Mouse (Mus musculus) limb, embryonic 14.5 days (tissue): Measurements from ENCODE around the gene Ccdc146. TPM values are rescaled to one million over a fixed set of nuclear protein-coding genes. Genes with fewer than 3 reads are reported as not detected.

ENCODE experiments used
- ATAC-seq: fragments of 200-750 bp; cut with Nextera tagmentation; 2 replicates; pipeline ENCODE4 v1.8.0; 2017; ENCODE audit warnings: low read depth, moderate number of reproducible peaks, moderate TSS enrichment; ENCODE audit not compliant: low FRiP score
- DNase-seq: peaks from one replicate; pipeline ENCODE4 v3.0.0-alpha.2; 2015; ENCODE audit warnings: low spot score
- H3K27ac ChIP-seq: fragments of 300-500 bp; sonication (generic); replicated peaks from 2 replicates; pipeline ENCODE4 v1.5.1; 2014; ENCODE audit warnings: low read depth, mild to moderate bottlenecking, low read length, moderate library complexity, mixed read lengths
- H3K27me3 ChIP-seq: fragments of 300-500 bp; sonication (generic); 2 replicates; pipeline ENCODE4 v1.6.1; 2014; ENCODE audit warnings: low read length, mixed read lengths; ENCODE audit not compliant: control insufficient read depth, insufficient read depth
- H3K36me3 ChIP-seq: fragments of 300-500 bp; sonication (generic); 2 replicates; pipeline ENCODE4 v1.6.1; 2014; ENCODE audit warnings: mild to moderate bottlenecking, low read length, moderate library complexity, mixed read lengths; ENCODE audit not compliant: control insufficient read depth, insufficient read depth
- H3K4me1 ChIP-seq: fragments of 300-500 bp; sonication (generic); 2 replicates; pipeline ENCODE4 v1.6.1; 2014; ENCODE audit warnings: antibody characterized with exemption, low read length, mixed read lengths; ENCODE audit not compliant: control insufficient read depth, insufficient read depth
- H3K4me2 ChIP-seq: fragments of 300-500 bp; sonication (generic); replicated peaks from 2 replicates; pipeline ENCODE4 v1.6.1; 2014; ENCODE audit warnings: low read depth, mild to moderate bottlenecking, low read length, moderate library complexity; ENCODE audit not compliant: severe bottlenecking
- H3K4me3 ChIP-seq: fragments of 300-500 bp; sonication (generic); replicated peaks from 2 replicates; pipeline ENCODE4 v1.5.1; 2014; ENCODE audit warnings: low read length
- H3K9ac ChIP-seq: fragments of 300-500 bp; sonication (generic); 2 replicates; pipeline ENCODE4 v1.6.1; 2014; ENCODE audit warnings: mild to moderate bottlenecking, low read depth, low read length, moderate library complexity; ENCODE audit not compliant: severe bottlenecking
- H3K9me3 ChIP-seq: fragments of 300-500 bp; sonication (generic); 2 replicates; pipeline ENCODE4 v1.6.1; 2016; ENCODE audit warnings: low read length; ENCODE audit not compliant: control insufficient read depth
- POLR2A ChIP-seq: fragments of 200-500 bp; IDR thresholded peaks from 2 replicates; pipeline ENCODE4 v1.8.0; 2012; ENCODE audit warnings: inconsistent platforms, mild to moderate bottlenecking, moderate library complexity, borderline replicate concordance; ENCODE audit not compliant: insufficient read depth, insufficient read length; ENCODE audit errors: extremely low read depth
- WGBS: fragments of 180-500 bp; shearing (Covaris S2); extraction: QIAGEN DNeasy Blood & Tissue Kit; methylation state at CpG from one replicate; pipeline ENCODE4 v1.1.7; 2014; 5-methylcytosine and 5-hydroxymethylcytosine counted together
- polyA plus RNA-seq, 2 experiments: library from polyadenylated mRNA; depleted of rRNA in 1 of 2; stranded (reverse) in 1 of 2; unstranded in 1 of 2; fragments of >200 nt; fragmentation: Nextera tagmentation in 1 of 2; extraction: Ambion mirVana in 1 of 2; gene quantifications; 2 replicates each; pipeline versions ENCODE4 v1.2.1 to v1.2.3; 2012 to 2014

The Ccdc146 gene
- polyA plus RNA-seq, 2 experiments, result 0.09 to 0.18 TPM

GRCm38 (mm10) chr5:21372493-21373179 lies 51.8 kb downstream of the Ccdc146 start, which contains the start of gene Fgl2:
TSS of gene Fgl2 (plus strand) at chr5:21372642.
- H3K27ac ChIP-seq, result no peak within 1 kb of the TSS
- H3K9me3 ChIP-seq, result no peaks in the 10 kb centered on the region
- H3K36me3 ChIP-seq, result no peaks in the 10 kb centered on the region
- 5% methylated on average over 31 of the region's 31 CpGs for WGBS
- DNase-seq (peak; percentile 56), ATAC-seq (no peak)
- H3K4me3 ChIP-seq, result peak within 1 kb of the TSS; percentile 31
- H3K27me3 ChIP-seq, result peaks cover 3% of the 10 kb centered on the region; the same call in 1 of the 2 replicates
- no peak for TF ChIP-seq POLR2A
- peak within 1 kb of the TSS; percentile 36; the same call in 1 of the 2 replicates for H3K9ac ChIP-seq
- H3K4me1 ChIP-seq, result no peaks in the 10 kb centered on the region
- peak within 1 kb of the TSS; percentile 68 for H3K4me2 ChIP-seq

- no peak overlapping the region for H3K27ac ChIP-seq
- no peaks in the 10 kb centered on the region for H3K4me1 ChIP-seq
- no peaks in the 10 kb centered on the region for H3K9me3 ChIP-seq
- H3K27me3 ChIP-seq, result peaks cover 3% of the 10 kb centered on the region; the same call in 1 of the 2 replicates
- peak overlapping the region; percentile 68 for H3K4me2 ChIP-seq
- no peak overlapping the region; the same call in 1 of the 2 replicates for H3K4me3 ChIP-seq
- H3K9ac ChIP-seq, result no peak overlapping the region
- TF ChIP-seq POLR2A, result no peak
- H3K36me3 ChIP-seq, result no peaks in the 10 kb centered on the region
- 54% methylated on average over 5 of the region's 5 CpGs for WGBS
- no peak for ATAC-seq
- DNase-seq, result no peak
These were observed 52.6 kb downstream of the Ccdc146 start for GRCm38 (mm10) chr5:21371920-21372319.

- no peak for TF ChIP-seq POLR2A
- H3K27ac ChIP-seq, result no peak overlapping the region
- H3K4me1 ChIP-seq, result no peaks in the 10 kb centered on the region
- H3K4me2 ChIP-seq, result no peak overlapping the region
- 87% methylated on average over 5 of the region's 5 CpGs for WGBS
- DNase-seq, result no peak
- no peak overlapping the region for H3K4me3 ChIP-seq
- no peaks in the 10 kb centered on the region for H3K36me3 ChIP-seq
- no peaks in the 10 kb centered on the region for H3K9me3 ChIP-seq
- peaks cover 3% of the 10 kb centered on the region; the same call in 1 of the 2 replicates for H3K27me3 ChIP-seq
- H3K9ac ChIP-seq, result no peak overlapping the region
- no peak for ATAC-seq
These were observed 54.1 kb downstream of the Ccdc146 start for GRCm38 (mm10) chr5:21370218-21370947.

GRCm38 (mm10) chr5:21367514-21367913 lies 57.0 kb downstream of the Ccdc146 start:
- DNase-seq (no peak), ATAC-seq (no peak)
- no peak overlapping the region for H3K9ac ChIP-seq
- H3K9me3 ChIP-seq, result no peaks in the 10 kb centered on the region
- no peaks in the 10 kb centered on the region for H3K4me1 ChIP-seq
- H3K27me3 ChIP-seq, result peaks cover 3% of the 10 kb centered on the region; the same call in 1 of the 2 replicates
- H3K4me3 ChIP-seq, result no peak overlapping the region
- no peak for TF ChIP-seq POLR2A
- no peaks in the 10 kb centered on the region for H3K36me3 ChIP-seq
- no peak overlapping the region for H3K27ac ChIP-seq
- H3K4me2 ChIP-seq, result no peak overlapping the region
- 39% methylated on average over 2 of the region's 2 CpGs for WGBS

- WGBS, result 51% methylated on average over 4 of the region's 4 CpGs
- Histone ChIP-seq H3K9ac (no peak overlapping the region), H3K9me3 (no peaks in the 10 kb centered on the region), H3K27ac (no peak overlapping the region), H3K4me1 (no peaks in the 10 kb centered on the region), H3K36me3 (no peaks in the 10 kb centered on the region), H3K4me2 (no peak overlapping the region), H3K27me3 (peaks cover 2% of the 10 kb centered on the region; the same call in 1 of the 2 replicates), H3K4me3 (no peak overlapping the region)
- ATAC-seq (no peak), DNase-seq (no peak)
- no peak for TF ChIP-seq POLR2A
These were observed 58.0 kb downstream of the Ccdc146 start for GRCm38 (mm10) chr5:21366338-21367053.
